Mouse (Mus musculus) testis, adult 2 months (tissue): ENCODE data around the gene Mrpl48. TPM values are rescaled to one million over a fixed set of nuclear protein-coding genes. Genes with fewer than 3 reads are reported as not detected.

Source experiments
- H3K27ac ChIP-seq: fragments of 200-500 bp; 2 replicates; pipeline ENCODE4 v1.5.1; 2012; ENCODE audit warnings: low read depth, low read length; ENCODE audit not compliant: control insufficient read depth, insufficient read depth
- H3K27me3 ChIP-seq: fragments of 200-500 bp; 2 replicates; pipeline ENCODE4 v1.6.1; 2012; ENCODE audit warnings: mild to moderate bottlenecking, low read length, moderate library complexity; ENCODE audit not compliant: control insufficient read depth, insufficient read depth
- H3K36me3 ChIP-seq: fragments of 200-500 bp; 2 replicates; pipeline ENCODE4 v1.6.1; 2012; ENCODE audit warnings: mild to moderate bottlenecking, low read length; ENCODE audit not compliant: control insufficient read depth, insufficient read depth
- H3K4me1 ChIP-seq: fragments of 200-500 bp; 2 replicates; pipeline ENCODE4 v1.6.1; 2012; ENCODE audit warnings: low read length; ENCODE audit not compliant: control insufficient read depth, insufficient read depth
- H3K4me3 ChIP-seq: fragments of 200-500 bp; 2 replicates; pipeline ENCODE4 v1.5.1; 2012; ENCODE audit warnings: low read depth, mild to moderate bottlenecking, low read length, moderate library complexity, mixed read lengths; ENCODE audit not compliant: control insufficient read depth
- CTCF ChIP-seq: fragments of 200-500 bp; IDR thresholded peaks from 2 replicates; pipeline ENCODE4 v1.5.1; 2012; ENCODE audit warnings: low read depth, mild to moderate bottlenecking, inconsistent platforms, low read length, moderate library complexity; ENCODE audit not compliant: control insufficient read depth, insufficient read depth, insufficient replicate concordance
- POLR2A ChIP-seq: fragments of 200-500 bp; IDR thresholded peaks from 2 replicates; pipeline ENCODE4 v1.6.1; 2012; ENCODE audit warnings: low read depth, mild to moderate bottlenecking, inconsistent platforms, low read length, moderate library complexity; ENCODE audit not compliant: control insufficient read depth
- polyA plus RNA-seq: library from polyadenylated mRNA; depleted of rRNA; stranded (reverse); fragments of >200 nt; gene quantifications from 2 replicates; pipeline ENCODE4 v1.2.3, GENCODE M21; 2012

The Mrpl48 gene
- polyA plus RNA-seq, 1 experiment, result 19.2 TPM

- Histone ChIP-seq H3K27me3 (no peaks in the 10 kb centered on the region), H3K4me3 (no peak overlapping the region), H3K4me1 (peaks cover 7% of the 10 kb centered on the region), H3K36me3 (no peaks in the 10 kb centered on the region), H3K27ac (no peak overlapping the region)
- TF ChIP-seq POLR2A, result no peak
- TF ChIP-seq CTCF, result no peak
Observed at GRCm38 (mm10) chr7:100589816-100590215, 18.3 kb downstream of the Mrpl48 start.

- H3K36me3 ChIP-seq, result no peaks in the 10 kb centered on the region
- H3K4me1 ChIP-seq, result no peaks in the 10 kb centered on the region; the same call in 1 of the 2 replicates
- no peaks in the 10 kb centered on the region for H3K27me3 ChIP-seq
- peak overlapping the region; percentile 98 for H3K4me3 ChIP-seq
- peak overlapping the region; percentile 98 for H3K27ac ChIP-seq
- TF ChIP-seq POLR2A, result peak; percentile 60
- TF ChIP-seq CTCF, result no peak
Observed at GRCm38 (mm10) chr7:100582727-100583236, 25.3 kb downstream of the Mrpl48 start.

GRCm38 (mm10) chr7:100582235-100582634 is 25.9 kb downstream of the Mrpl48 start:
- Histone ChIP-seq H3K4me3 (peak overlapping the region; percentile 98; the same call in 1 of the 2 replicates), H3K4me1 (no peaks in the 10 kb centered on the region; the same call in 1 of the 2 replicates), H3K27me3 (no peaks in the 10 kb centered on the region), H3K36me3 (no peaks in the 10 kb centered on the region), H3K27ac (no peak overlapping the region)
- no peak for TF ChIP-seq POLR2A
- no peak for TF ChIP-seq CTCF

GRCm38 (mm10) chr7:100578794-100579193 is 29.3 kb downstream of the Mrpl48 start:
- TF ChIP-seq POLR2A (no peak), CTCF (no peak)
- Histone ChIP-seq H3K4me1 (no peaks in the 10 kb centered on the region; the same call in 1 of the 2 replicates), H3K27me3 (no peaks in the 10 kb centered on the region), H3K4me3 (no peak overlapping the region), H3K27ac (no peak overlapping the region), H3K36me3 (no peaks in the 10 kb centered on the region)

GRCm38 (mm10) chr7:100572704-100573103 is 35.4 kb downstream of the Mrpl48 start:
- Histone ChIP-seq H3K36me3 (no peaks in the 10 kb centered on the region), H3K27me3 (no peaks in the 10 kb centered on the region), H3K4me1 (no peaks in the 10 kb centered on the region), H3K27ac (no peak overlapping the region), H3K4me3 (no peak overlapping the region)
- TF ChIP-seq POLR2A, result no peak

- TF ChIP-seq CTCF, result no peak
- no peak for TF ChIP-seq POLR2A
- H3K27me3 ChIP-seq, result no peaks in the 10 kb centered on the region
- H3K4me1 ChIP-seq, result no peaks in the 10 kb centered on the region
- H3K4me3 ChIP-seq, result no peak overlapping the region
- no peak overlapping the region for H3K27ac ChIP-seq
- no peaks in the 10 kb centered on the region for H3K36me3 ChIP-seq
Observed at GRCm38 (mm10) chr7:100572061-100572460, 36.0 kb downstream of the Mrpl48 start.

GRCm38 (mm10) chr7:100570930-100571715 is 37.0 kb downstream of the Mrpl48 start:
- no peaks in the 10 kb centered on the region for H3K27me3 ChIP-seq
- no peak overlapping the region for H3K27ac ChIP-seq
- H3K36me3 ChIP-seq, result no peaks in the 10 kb centered on the region
- TF ChIP-seq CTCF, result no peak
- no peak for TF ChIP-seq POLR2A
- H3K4me3 ChIP-seq, result no peak overlapping the region
- no peaks in the 10 kb centered on the region for H3K4me1 ChIP-seq
